Mouse (Mus musculus): Measurements from ENCODE around the gene Ncoa6. TPM values are rescaled to one million over a fixed set of nuclear protein-coding genes. Genes with fewer than 3 reads are reported as not detected.

The Ncoa6 gene
- polyA plus RNA-seq, 1 experiment from 2014 or later = 27.1 TPM

DNA sequence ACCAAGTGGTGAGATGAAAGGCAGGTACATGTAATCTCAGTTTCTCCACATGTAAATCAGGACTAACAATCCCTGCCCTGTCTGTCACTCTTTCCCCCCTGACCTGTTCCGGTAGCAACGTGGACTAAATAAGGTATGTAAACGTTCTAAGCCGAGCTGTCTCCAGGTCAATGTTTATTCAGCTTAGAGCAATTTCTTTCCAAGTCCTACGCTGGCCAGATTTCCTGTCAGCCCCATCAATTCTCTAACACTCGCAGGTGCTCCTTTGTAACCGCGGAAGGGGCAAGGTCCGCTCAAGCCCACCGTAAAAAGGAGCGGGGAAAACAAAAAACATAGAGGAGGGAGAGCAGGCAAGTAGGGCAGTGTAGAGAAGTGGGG, 92.6 kb downstream of the Ncoa6 start:
- Histone ChIP-seq H3K27me3 (ENCODE audit: insufficient read depth, low read length) (no peaks in the 10 kb centered on the region), H3K4me2 (peak overlapping the region; percentile 87), H3K36me3 (ENCODE audit: insufficient read depth) (no peaks in the 10 kb centered on the region), H3K9ac (peak overlapping the region; percentile 93), H3K4me3 (ENCODE audit: low read depth, low read length) (peak overlapping the region; percentile 85), H3K27ac (ENCODE audit: low read depth) (peak overlapping the region; percentile 98; the same call in 1 of the 2 replicates), H3K4me1 (ENCODE audit: insufficient read depth) (0 out of 2 replicates have a peak, but pooled peaks cover 4% of the 10 kb centered on the region), H3K9me3 (ENCODE audit: low read depth, low read length) (no peaks in the 10 kb centered on the region)
- ATAC-seq (ENCODE audit: insufficient read depth) = no peak
- WGBS = 1% methylated on average over 11 of the region's 11 CpGs
- TF ChIP-seq CTCF (IDR thresholded peaks at IDR 0.05; ENCODE audit: low read depth) = no peak
- no peak for DNase-seq

GRCm38 (mm10) chr2:155380261-155381059, 93.2 kb downstream of the Ncoa6 start, which contains the start of gene Trp53inp2:
Gene Trp53inp2, plus strand, starts transcription at chr2:155381059.
- Histone ChIP-seq H3K9ac (peak within 1 kb of the TSS; percentile 93), H3K27me3 (ENCODE audit: insufficient read depth, low read length) (no peaks in the 10 kb centered on the region), H3K4me2 (peak within 1 kb of the TSS; percentile 87), H3K36me3 (ENCODE audit: insufficient read depth) (no peaks in the 10 kb centered on the region), H3K4me1 (ENCODE audit: insufficient read depth) (0 out of 2 replicates have a peak, but pooled peaks cover 4% of the 10 kb centered on the region), H3K4me3 (ENCODE audit: low read depth, low read length) (peak within 1 kb of the TSS; percentile 85), H3K27ac (ENCODE audit: low read depth) (peak within 1 kb of the TSS; percentile 98), H3K9me3 (ENCODE audit: low read depth, low read length) (no peaks in the 10 kb centered on the region)
- WGBS = 43% methylated on average over 8 of the region's 8 CpGs
- ATAC-seq (ENCODE audit: insufficient read depth) (no peak), DNase-seq (no peak)
- TF ChIP-seq CTCF (IDR thresholded peaks at IDR 0.05; ENCODE audit: low read depth) = no peak

DNA sequence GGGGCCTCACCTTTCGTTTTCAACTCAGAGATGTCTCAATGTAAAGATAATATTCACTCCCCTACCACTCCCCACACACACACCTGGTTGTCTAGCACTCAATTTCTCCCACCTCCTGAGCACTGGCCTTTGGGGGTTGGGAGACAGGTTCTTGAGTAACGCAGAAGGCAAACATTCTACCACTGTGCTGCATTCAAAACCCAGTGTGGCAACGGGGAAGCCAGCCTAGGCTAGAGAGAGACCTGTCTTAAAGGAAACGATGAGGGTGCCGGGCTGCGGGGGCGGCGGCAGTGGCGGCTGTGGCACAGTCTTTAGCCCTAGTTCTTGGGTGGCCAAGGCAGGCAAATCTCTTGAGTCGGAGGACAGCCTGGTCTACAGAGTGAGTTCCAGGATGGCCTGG, 97.5 kb downstream of the Ncoa6 start:
- H3K9ac ChIP-seq = no peak overlapping the region
- TF ChIP-seq CTCF (IDR thresholded peaks at IDR 0.05; ENCODE audit: low read depth) = no peak

DNA sequence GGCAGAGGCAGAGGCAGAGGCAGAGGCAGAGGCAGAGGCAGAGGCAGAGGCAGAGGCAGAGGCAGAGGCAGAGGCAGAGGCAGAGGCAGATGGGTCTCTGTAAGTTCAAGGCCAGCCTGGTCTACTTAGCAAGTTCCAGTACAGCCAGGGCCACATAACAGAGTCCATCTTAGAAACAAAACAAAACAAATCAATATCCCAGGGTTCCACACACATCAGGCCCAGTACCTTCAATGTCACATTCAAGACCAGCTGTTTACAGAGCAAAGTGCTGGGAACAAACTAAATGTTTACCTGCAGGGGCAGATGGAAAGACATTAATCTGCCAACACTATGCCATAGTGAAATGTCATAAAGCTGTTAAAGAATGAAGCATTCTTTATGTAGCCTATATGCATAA, 99.2 kb downstream of the Ncoa6 start:
- no peak for DNase-seq
- no peak overlapping the region for H3K9ac ChIP-seq
- H3K36me3 ChIP-seq (ENCODE audit: insufficient read depth) = no peaks in the 10 kb centered on the region
- no peak for TF ChIP-seq CTCF (IDR thresholded peaks at IDR 0.05; ENCODE audit: low read depth)
- H3K4me1 ChIP-seq (ENCODE audit: insufficient read depth) = no peaks in the 10 kb centered on the region
- no peak for ATAC-seq (ENCODE audit: insufficient read depth)
- H3K9me3 ChIP-seq (ENCODE audit: low read depth, low read length) = no peaks in the 10 kb centered on the region
- no peak overlapping the region for H3K4me3 ChIP-seq (ENCODE audit: low read depth, low read length)
- no peak overlapping the region for H3K4me2 ChIP-seq
- no peak overlapping the region for H3K27ac ChIP-seq (ENCODE audit: low read depth)
- H3K27me3 ChIP-seq (ENCODE audit: insufficient read depth, low read length) = no peaks in the 10 kb centered on the region

More for the DNA sequence above, 97.5 kb downstream of the Ncoa6 start:
- Histone ChIP-seq H3K4me1 (ENCODE audit: insufficient read depth) (no peaks in the 10 kb centered on the region), H3K36me3 (ENCODE audit: insufficient read depth) (no peaks in the 10 kb centered on the region), H3K27ac (ENCODE audit: low read depth) (no peak overlapping the region), H3K4me2 (no peak overlapping the region), H3K4me3 (ENCODE audit: low read depth, low read length) (no peak overlapping the region), H3K9me3 (ENCODE audit: low read depth, low read length) (no peaks in the 10 kb centered on the region), H3K27me3 (ENCODE audit: insufficient read depth, low read length) (no peaks in the 10 kb centered on the region)
- DNase-seq (no peak), ATAC-seq (ENCODE audit: insufficient read depth) (no peak)
- WGBS = 74% methylated on average over 10 of the region's 10 CpGs

DNA sequence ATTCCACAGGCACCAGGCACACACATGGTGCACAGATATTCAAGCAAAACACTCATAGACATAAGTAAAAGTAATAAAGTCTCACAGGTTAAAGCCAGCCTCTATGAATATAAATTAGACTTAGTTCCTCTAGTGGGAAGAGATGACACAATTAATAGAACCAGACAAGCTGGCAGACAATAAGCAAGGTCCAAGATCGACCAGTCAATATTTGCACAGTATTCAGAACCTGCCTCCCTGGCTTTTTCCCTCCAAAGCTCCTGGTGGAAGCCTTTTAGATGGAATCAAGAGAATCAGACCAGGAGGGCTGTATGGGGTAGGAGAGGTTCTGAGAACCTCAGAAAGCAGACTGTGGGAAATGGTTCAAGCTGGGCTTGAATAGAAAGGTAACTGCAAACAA, 99.8 kb downstream of the Ncoa6 start:
- Histone ChIP-seq H3K4me3 (ENCODE audit: low read depth, low read length) (no peak overlapping the region), H3K27me3 (ENCODE audit: insufficient read depth, low read length) (no peaks in the 10 kb centered on the region), H3K9ac (no peak overlapping the region), H3K9me3 (ENCODE audit: low read depth, low read length) (no peaks in the 10 kb centered on the region), H3K27ac (ENCODE audit: low read depth) (no peak overlapping the region), H3K36me3 (ENCODE audit: insufficient read depth) (no peaks in the 10 kb centered on the region), H3K4me1 (ENCODE audit: insufficient read depth) (no peaks in the 10 kb centered on the region), H3K4me2 (no peak overlapping the region)
- ATAC-seq (ENCODE audit: insufficient read depth) (no peak), DNase-seq (no peak)
- no peak for TF ChIP-seq CTCF (IDR thresholded peaks at IDR 0.05; ENCODE audit: low read depth)
- 59% methylated on average over 1 of the region's 1 CpGs for WGBS

DNA sequence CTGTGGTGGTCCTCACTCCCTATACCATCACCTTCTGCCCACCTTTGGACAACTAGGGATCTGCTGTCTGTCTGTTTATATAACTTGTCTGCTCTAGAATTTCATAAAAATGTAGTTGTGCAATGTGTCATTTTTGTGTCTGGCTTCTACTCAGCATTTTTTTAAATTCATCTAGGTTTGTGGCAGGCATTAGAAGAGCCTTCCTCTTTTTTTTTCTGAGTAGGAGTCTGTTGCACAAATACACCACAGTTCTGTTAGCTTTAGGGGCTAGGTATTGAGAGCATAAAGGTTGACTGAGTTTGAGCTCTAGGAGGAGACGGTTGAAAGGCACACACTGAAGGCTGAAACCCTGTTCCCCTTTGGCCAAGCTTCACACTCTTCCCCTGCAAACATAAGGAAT, 100.4 kb downstream of the Ncoa6 start:
- no peak overlapping the region for H3K27ac ChIP-seq (ENCODE audit: low read depth)
- H3K27me3 ChIP-seq (ENCODE audit: insufficient read depth, low read length) = no peaks in the 10 kb centered on the region
- DNase-seq (no peak), ATAC-seq (ENCODE audit: insufficient read depth) (no peak)
- H3K36me3 ChIP-seq (ENCODE audit: insufficient read depth) = no peaks in the 10 kb centered on the region
- no peak overlapping the region for H3K4me3 ChIP-seq (ENCODE audit: low read depth, low read length)
- WGBS = 55% methylated on average over 1 of the region's 1 CpGs
- H3K4me2 ChIP-seq = no peak overlapping the region
- H3K9me3 ChIP-seq (ENCODE audit: low read depth, low read length) = no peaks in the 10 kb centered on the region
- H3K4me1 ChIP-seq (ENCODE audit: insufficient read depth) = no peaks in the 10 kb centered on the region
- no peak for TF ChIP-seq CTCF (IDR thresholded peaks at IDR 0.05; ENCODE audit: low read depth)
- no peak overlapping the region for H3K9ac ChIP-seq

DNA sequence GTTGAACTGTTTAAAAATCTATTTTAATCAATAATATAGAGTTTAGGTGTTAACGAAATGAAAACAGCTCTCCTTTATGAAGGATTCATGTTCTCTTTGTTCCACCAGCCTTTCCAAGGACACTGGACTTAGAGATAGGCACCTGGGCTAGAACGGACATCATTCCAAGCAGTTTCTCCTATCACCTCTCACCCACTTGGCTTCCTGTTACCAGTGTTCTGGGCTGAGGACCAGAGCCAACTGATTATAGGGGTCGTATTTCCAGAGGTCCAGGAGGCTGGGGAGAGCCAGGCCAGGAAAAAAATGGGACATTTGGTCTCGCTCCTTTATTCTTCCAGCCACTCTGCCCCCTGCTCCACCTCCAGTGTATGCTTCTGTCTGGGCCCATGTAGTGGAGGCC, 101.2 kb downstream of the Ncoa6 start:
- no peak for ATAC-seq (ENCODE audit: insufficient read depth)
- no peaks in the 10 kb centered on the region for H3K9me3 ChIP-seq (ENCODE audit: low read depth, low read length)

More for the DNA sequence above, 101.2 kb downstream of the Ncoa6 start:
- H3K9ac ChIP-seq = no peak overlapping the region
- TF ChIP-seq CTCF (IDR thresholded peaks at IDR 0.05; ENCODE audit: low read depth) = no peak
- no peaks in the 10 kb centered on the region for H3K4me1 ChIP-seq (ENCODE audit: insufficient read depth)
- H3K36me3 ChIP-seq (ENCODE audit: insufficient read depth) = no peaks in the 10 kb centered on the region
- H3K4me2 ChIP-seq = no peak overlapping the region
- H3K27ac ChIP-seq (ENCODE audit: low read depth) = no peak overlapping the region
- WGBS = 46% methylated on average over 4 of the region's 4 CpGs
- no peak for DNase-seq
- no peak overlapping the region for H3K4me3 ChIP-seq (ENCODE audit: low read depth, low read length)
- H3K27me3 ChIP-seq (ENCODE audit: insufficient read depth, low read length) = no peaks in the 10 kb centered on the region
